Mouse (Mus musculus) limb, embryonic 14.5 days (tissue): ENCODE data around the gene Gm45713. TPM values are rescaled to one million over a fixed set of nuclear protein-coding genes. Genes with fewer than 3 reads are reported as not detected.
A peak's percentile ranks its signal among the peaks of the same experiment; 100 is the strongest.

ENCODE experiments used
- ATAC-seq: fragments of 200-750 bp; cut with Nextera tagmentation; 2 replicates; pipeline ENCODE4 v1.8.0; 2017; ENCODE audit warnings: low read depth, moderate number of reproducible peaks, moderate TSS enrichment; ENCODE audit not compliant: low FRiP score
- DNase-seq: peaks from one replicate; pipeline ENCODE4 v3.0.0-alpha.2; 2015; ENCODE audit warnings: low spot score
- H3K27ac ChIP-seq: fragments of 300-500 bp; sonication (generic); replicated peaks from 2 replicates; pipeline ENCODE4 v1.5.1; 2014; ENCODE audit warnings: low read depth, mild to moderate bottlenecking, low read length, moderate library complexity, mixed read lengths
- H3K27me3 ChIP-seq: fragments of 300-500 bp; sonication (generic); 2 replicates; pipeline ENCODE4 v1.6.1; 2014; ENCODE audit warnings: low read length, mixed read lengths; ENCODE audit not compliant: control insufficient read depth, insufficient read depth
- H3K36me3 ChIP-seq: fragments of 300-500 bp; sonication (generic); 2 replicates; pipeline ENCODE4 v1.6.1; 2014; ENCODE audit warnings: mild to moderate bottlenecking, low read length, moderate library complexity, mixed read lengths; ENCODE audit not compliant: control insufficient read depth, insufficient read depth
- H3K4me1 ChIP-seq: fragments of 300-500 bp; sonication (generic); 2 replicates; pipeline ENCODE4 v1.6.1; 2014; ENCODE audit warnings: antibody characterized with exemption, low read length, mixed read lengths; ENCODE audit not compliant: control insufficient read depth, insufficient read depth
- H3K4me2 ChIP-seq: fragments of 300-500 bp; sonication (generic); replicated peaks from 2 replicates; pipeline ENCODE4 v1.6.1; 2014; ENCODE audit warnings: low read depth, mild to moderate bottlenecking, low read length, moderate library complexity; ENCODE audit not compliant: severe bottlenecking
- H3K4me3 ChIP-seq: fragments of 300-500 bp; sonication (generic); replicated peaks from 2 replicates; pipeline ENCODE4 v1.5.1; 2014; ENCODE audit warnings: low read length
- H3K9ac ChIP-seq: fragments of 300-500 bp; sonication (generic); 2 replicates; pipeline ENCODE4 v1.6.1; 2014; ENCODE audit warnings: mild to moderate bottlenecking, low read depth, low read length, moderate library complexity; ENCODE audit not compliant: severe bottlenecking
- H3K9me3 ChIP-seq: fragments of 300-500 bp; sonication (generic); 2 replicates; pipeline ENCODE4 v1.6.1; 2016; ENCODE audit warnings: low read length; ENCODE audit not compliant: control insufficient read depth
- POLR2A ChIP-seq: fragments of 200-500 bp; IDR thresholded peaks from 2 replicates; pipeline ENCODE4 v1.8.0; 2012; ENCODE audit warnings: inconsistent platforms, mild to moderate bottlenecking, moderate library complexity, borderline replicate concordance; ENCODE audit not compliant: insufficient read depth, insufficient read length; ENCODE audit errors: extremely low read depth
- WGBS: fragments of 180-500 bp; shearing (Covaris S2); extraction: QIAGEN DNeasy Blood & Tissue Kit; methylation state at CpG from one replicate; pipeline ENCODE4 v1.1.7; 2014; 5-methylcytosine and 5-hydroxymethylcytosine counted together
- polyA plus RNA-seq, 2 experiments: library from polyadenylated mRNA; depleted of rRNA in 1 of 2; stranded (reverse) in 1 of 2; unstranded in 1 of 2; fragments of >200 nt; fragmentation: Nextera tagmentation in 1 of 2; extraction: Ambion mirVana in 1 of 2; gene quantifications; 2 replicates each; pipeline versions ENCODE4 v1.2.1 to v1.2.3; 2012 to 2014

Gene Gm45713
- polyA plus RNA-seq, 2 experiments: 0.31 to 1.4 TPM

DNA sequence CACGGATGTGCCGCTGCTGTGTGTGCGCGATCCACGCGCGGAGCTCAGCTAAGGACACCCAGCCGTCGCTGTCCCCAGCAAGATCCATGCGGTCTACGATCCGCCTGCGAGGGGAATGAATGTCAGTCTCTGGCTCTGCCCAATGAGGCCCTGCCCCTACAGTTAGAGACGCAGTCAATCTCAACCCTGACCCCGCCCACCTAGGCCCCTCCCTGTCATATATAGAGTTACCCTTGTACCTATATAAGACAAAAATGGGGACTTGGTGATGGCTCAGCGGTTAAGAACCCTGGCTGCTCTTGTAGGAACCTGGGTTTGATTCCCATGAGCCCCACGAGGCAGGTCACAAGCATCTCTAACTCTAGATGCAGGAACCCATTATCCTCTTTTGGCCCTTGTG lies 47.4 kb downstream of the Gm45713 start:
- Histone ChIP-seq H3K36me3 (peaks cover 60% of the 10 kb centered on the region), H3K4me3 (no peak overlapping the region), H3K4me2 (no peak overlapping the region), H3K27me3 (no peaks in the 10 kb centered on the region), H3K27ac (no peak overlapping the region), H3K4me1 (peaks cover 13% of the 10 kb centered on the region), H3K9me3 (no peaks in the 10 kb centered on the region), H3K9ac (no peak overlapping the region)
- TF ChIP-seq POLR2A: no peak
- no peak for DNase-seq
- no peak for ATAC-seq
- WGBS: 93% methylated on average over 16 of the region's 17 CpGs

DNA sequence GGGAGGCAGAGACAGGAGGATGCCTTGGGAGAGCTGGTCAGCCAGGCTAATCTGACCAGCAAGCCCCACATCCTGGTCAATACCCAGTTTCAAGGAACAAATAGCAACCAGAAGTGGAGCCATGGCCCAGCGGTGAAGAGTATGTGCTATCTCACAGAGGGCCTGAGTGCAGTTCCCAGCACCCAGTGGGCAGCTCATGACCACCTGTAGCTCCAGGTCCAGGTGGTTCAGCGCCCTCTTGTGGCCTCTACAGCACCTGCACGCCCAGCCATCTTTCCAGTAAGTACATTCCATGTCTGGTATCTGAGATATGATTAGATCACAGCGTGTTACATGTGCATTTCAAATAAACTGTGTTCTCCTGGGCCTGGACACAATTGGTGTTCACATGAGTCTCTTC lies 49.9 kb downstream of the Gm45713 start:
- Histone ChIP-seq H3K4me1 (peaks cover 6% of the 10 kb centered on the region), H3K4me3 (no peak overlapping the region), H3K9me3 (no peaks in the 10 kb centered on the region), H3K27me3 (no peaks in the 10 kb centered on the region), H3K36me3 (peaks cover 75% of the 10 kb centered on the region), H3K4me2 (no peak overlapping the region), H3K9ac (no peak overlapping the region), H3K27ac (no peak overlapping the region)
- TF ChIP-seq POLR2A: no peak
- ATAC-seq (no peak), DNase-seq (no peak)
- WGBS: 77% methylated on average over 4 of the region's 4 CpGs

DNA sequence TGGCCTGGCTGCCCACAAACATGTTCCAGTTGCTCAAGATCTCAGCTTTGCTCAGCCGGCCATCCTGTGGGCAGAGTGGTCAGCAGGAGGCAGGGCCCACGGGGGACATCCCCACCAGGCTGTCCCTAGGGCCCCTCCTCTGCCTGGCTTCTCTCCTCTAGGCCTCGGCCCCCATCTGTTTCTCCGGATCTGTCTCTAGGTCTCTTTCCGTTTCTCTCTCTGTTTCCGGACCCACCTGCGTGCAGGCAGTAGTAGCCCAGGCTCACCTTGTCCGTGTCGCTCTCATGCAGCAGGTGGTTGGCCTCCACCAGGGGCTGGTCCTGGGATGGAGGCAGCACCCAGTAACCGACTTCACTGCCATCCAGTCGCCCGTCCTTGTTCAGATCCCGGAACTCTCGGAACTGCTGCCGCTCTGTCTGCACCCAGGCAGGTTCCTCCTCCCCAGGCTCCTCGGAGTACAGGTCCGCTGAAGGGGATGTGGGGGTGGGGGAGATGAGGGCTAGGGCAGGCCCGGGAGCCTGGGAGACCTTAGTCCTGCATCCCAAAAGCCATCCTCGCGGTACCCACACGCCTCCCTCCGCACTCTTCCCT lies 52.6 kb downstream of the Gm45713 start:
- Histone ChIP-seq H3K27me3 (no peaks in the 10 kb centered on the region), H3K27ac (no peak overlapping the region), H3K4me3 (no peak overlapping the region; the same call in 1 of the 2 replicates), H3K4me2 (no peak overlapping the region), H3K4me1 (no peaks in the 10 kb centered on the region), H3K36me3 (peaks cover 62% of the 10 kb centered on the region), H3K9me3 (no peaks in the 10 kb centered on the region), H3K9ac (no peak overlapping the region)
- no peak for DNase-seq
- no peak for TF ChIP-seq POLR2A
- ATAC-seq: no peak
- 81% methylated on average over 22 of the region's 22 CpGs for WGBS

DNA sequence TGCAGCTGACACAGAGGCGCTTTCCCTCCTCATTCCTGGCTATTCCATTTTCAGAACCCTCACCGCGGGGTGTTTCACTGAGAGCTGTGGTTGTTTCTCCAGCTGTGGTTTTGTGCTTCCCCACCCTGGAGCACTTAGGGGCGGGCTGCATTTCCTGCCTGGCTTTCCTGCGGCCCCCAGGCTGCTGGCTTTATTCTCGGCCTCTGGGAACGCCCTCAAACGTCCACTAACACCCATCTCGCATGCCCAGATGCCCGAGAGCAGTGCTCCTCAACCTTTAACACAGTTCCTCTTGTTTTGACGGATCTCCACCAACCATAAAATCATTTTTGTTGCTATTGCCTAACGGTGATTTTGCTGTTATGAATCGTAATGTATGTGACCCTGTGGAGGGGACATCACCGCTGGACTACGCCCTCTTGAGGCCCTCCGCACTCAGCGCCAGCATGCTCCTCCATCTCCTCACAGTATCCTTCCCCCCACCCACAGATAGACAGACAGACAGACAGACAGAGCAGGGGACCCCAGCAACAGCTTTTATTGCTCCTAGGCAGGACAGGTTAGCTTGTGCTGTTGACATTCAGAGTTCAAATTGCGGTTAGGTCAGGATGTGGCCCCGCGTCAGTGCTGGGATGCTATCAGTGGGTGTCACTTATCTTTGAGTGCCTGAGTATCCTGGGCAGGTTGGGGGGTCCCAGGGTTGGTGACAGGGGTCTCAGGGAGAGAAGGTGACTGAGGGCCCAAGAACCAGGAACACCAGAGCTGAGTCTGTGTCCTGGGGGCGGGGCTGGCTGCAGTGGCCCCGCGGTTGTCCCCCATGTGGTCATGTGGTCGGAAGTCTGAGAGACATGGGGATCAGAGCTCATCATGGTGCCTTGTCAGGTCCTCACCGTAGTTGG lies 53.4 kb downstream of the Gm45713 start:
- Histone ChIP-seq H3K9ac (no peak overlapping the region), H3K4me3 (no peak overlapping the region; the same call in 1 of the 2 replicates), H3K27me3 (no peaks in the 10 kb centered on the region), H3K4me1 (no peaks in the 10 kb centered on the region), H3K4me2 (no peak overlapping the region), H3K9me3 (no peaks in the 10 kb centered on the region), H3K27ac (peak overlapping the region; percentile 52), H3K36me3 (peaks cover 58% of the 10 kb centered on the region)
- whole genome bisulfite sequencing: 68% methylated on average over 25 of the region's 25 CpGs
- TF ChIP-seq POLR2A: no peak
- DNase-seq: no peak
- ATAC-seq: peak; percentile 13; the same call in 1 of the 2 replicates

DNA sequence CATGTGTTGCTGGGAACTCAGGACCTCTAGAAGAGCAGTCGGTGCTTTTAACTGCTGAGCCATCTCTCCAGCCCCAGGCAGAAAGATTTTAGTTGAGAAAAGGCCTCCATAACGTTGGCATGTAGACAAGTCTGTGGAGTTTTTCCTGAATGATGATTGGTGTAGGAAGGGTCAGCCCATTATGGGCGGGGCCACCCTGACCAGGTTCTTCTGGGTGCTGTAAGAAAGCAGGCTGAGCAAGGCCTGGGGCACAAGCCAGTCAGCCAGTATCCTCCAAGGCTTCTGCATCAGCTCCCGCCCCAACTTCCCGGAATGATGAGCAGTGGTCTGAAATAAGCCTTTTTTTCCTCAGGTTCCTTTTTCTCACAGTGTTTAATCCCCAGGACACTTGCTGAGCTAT lies 55.0 kb downstream of the Gm45713 start:
- ATAC-seq: no peak
- Histone ChIP-seq H3K27me3 (no peaks in the 10 kb centered on the region), H3K27ac (no peak overlapping the region), H3K9ac (no peak overlapping the region), H3K9me3 (no peaks in the 10 kb centered on the region), H3K4me2 (no peak overlapping the region), H3K4me1 (no peaks in the 10 kb centered on the region), H3K4me3 (no peak overlapping the region), H3K36me3 (peaks cover 57% of the 10 kb centered on the region)
- no peak for TF ChIP-seq POLR2A
- DNase-seq: no peak
- 50% methylated on average over 5 of the region's 5 CpGs for WGBS
